In genomic region chr8:10539665-10540064, GRCm38 (mm10) we compare ENCODE assay signal across 29 mouse cellular contexts.
"Had no signal": no experiment of that assay in that cellular context is flagged by ENCODE, and none has a peak within 500 bp of the region (broad histone marks: within the 10 kb centered on the region; RNA-seq: fewer than 3 reads in every experiment).

No protein-coding gene starts in this region.

- H3K9me3 ChIP-seq: heart, embryonic 15.5 days; hindbrain, embryonic 15.5 days; liver, embryonic 15.5 days had no signal

- DNase-seq: gastrocnemius, postnatal 14 days; gastrocnemius, postnatal 36 days; heart, adult 11 months; heart, adult 2 months; heart, postnatal 14 days; heart, postnatal 36 days; kidney, adult 11 months; kidney, adult 2 months; kidney, adult 9 months; kidney, postnatal 14 days; kidney, postnatal 36 days; layer of hippocampus, adult 9-11 months; layer of hippocampus, postnatal 36 days; liver; liver, embryonic 13.5 days; liver, postnatal 0 days had no signal

- H3K27me3 ChIP-seq: heart, embryonic 13.5 days; heart, embryonic 15.5 days; hindbrain, embryonic 13.5 days; hindbrain, embryonic 15.5 days; kidney, embryonic 15.5 days; limb, embryonic 12.5 days; liver, embryonic 15.5 days had no signal

- H3K27ac ChIP-seq: heart, adult 2 months; heart, embryonic 13.5 days; heart, embryonic 15.5 days; hindbrain, embryonic 13.5 days; hindbrain, embryonic 15.5 days; hindbrain, postnatal 0 days; kidney, embryonic 15.5 days; kidney, postnatal 0 days; limb, embryonic 10.5 days; limb, embryonic 12.5 days; liver, embryonic 13.5 days; liver, embryonic 15.5 days had no signal

- ATAC-seq: hindbrain, postnatal 0 days; intestine, embryonic 16.5 days; liver, postnatal 0 days had no signal

- H3K9ac ChIP-seq: heart, embryonic 13.5 days; heart, embryonic 15.5 days; hindbrain, embryonic 13.5 days; hindbrain, embryonic 15.5 days; kidney, embryonic 15.5 days; limb, embryonic 12.5 days; liver, embryonic 13.5 days; liver, embryonic 15.5 days; liver, postnatal 0 days had no signal

- H3K4me2 ChIP-seq: heart, embryonic 11.5 days; heart, embryonic 13.5 days; heart, embryonic 15.5 days; hindbrain, embryonic 13.5 days; hindbrain, embryonic 15.5 days; kidney, embryonic 15.5 days; limb, embryonic 12.5 days; liver, embryonic 11.5 days; liver, embryonic 13.5 days; liver, embryonic 15.5 days had no signal

- H3K4me3 ChIP-seq: heart, adult 2 months; heart, embryonic 13.5 days; heart, embryonic 15.5 days; hindbrain, embryonic 13.5 days; hindbrain, embryonic 15.5 days; kidney, embryonic 15.5 days; limb, embryonic 10.5 days; limb, embryonic 12.5 days; liver, embryonic 13.5 days; liver, embryonic 15.5 days had no signal

- H3K36me3 ChIP-seq: heart, embryonic 13.5 days; heart, embryonic 15.5 days; hindbrain, embryonic 13.5 days; hindbrain, embryonic 15.5 days; kidney, embryonic 15.5 days; limb, embryonic 10.5 days; limb, embryonic 12.5 days; liver, embryonic 13.5 days; liver, embryonic 15.5 days had no signal

- H3K4me1 ChIP-seq: heart, embryonic 13.5 days; heart, embryonic 15.5 days; hindbrain, embryonic 13.5 days; hindbrain, embryonic 15.5 days; kidney, embryonic 15.5 days; limb, embryonic 10.5 days; limb, embryonic 12.5 days; liver, embryonic 13.5 days; liver, embryonic 15.5 days had no signal
